Mouse (Mus musculus) frontal cortex, postnatal 14 days (tissue): ENCODE results near the gene Lnpep.
"Not testable (repeated sequence)": the region's sequence is repeated elsewhere in the genome, so short reads cannot be mapped to it uniquely, and the experiment has no call there.

ENCODE experiments used
- DNase-seq, 2 experiments: peaks; one replicate each; pipeline ENCODE4 v3.0.0; 2022; ENCODE audit warnings: low spot score in 2 of 2

The Lnpep gene

GRCm38 (mm10) chr17:17496234-17496633, 128.6 kb downstream of the Lnpep start:
- not testable (repeated sequence) for DNase-seq

DNA sequence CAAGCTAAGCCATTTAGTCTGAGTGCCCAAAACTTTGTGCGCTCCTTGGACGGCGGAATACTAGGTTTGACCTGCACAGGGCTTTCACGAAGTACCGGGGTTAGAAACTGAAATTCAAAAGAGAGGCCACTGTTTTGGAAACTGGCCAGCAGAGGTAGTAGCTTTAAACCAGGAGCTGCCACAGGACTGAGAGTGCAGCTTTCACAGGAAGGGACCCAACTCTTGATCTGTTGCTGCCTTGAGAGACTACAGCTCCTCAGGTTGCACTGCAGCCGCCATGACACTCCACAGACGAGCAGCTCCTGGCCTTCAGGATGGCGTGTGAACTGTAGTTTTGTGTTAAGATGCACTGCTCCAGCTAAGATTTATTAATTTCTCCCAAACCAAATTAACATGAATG, 132.7 kb downstream of the Lnpep start:
- DNase-seq, result no peak

DNA sequence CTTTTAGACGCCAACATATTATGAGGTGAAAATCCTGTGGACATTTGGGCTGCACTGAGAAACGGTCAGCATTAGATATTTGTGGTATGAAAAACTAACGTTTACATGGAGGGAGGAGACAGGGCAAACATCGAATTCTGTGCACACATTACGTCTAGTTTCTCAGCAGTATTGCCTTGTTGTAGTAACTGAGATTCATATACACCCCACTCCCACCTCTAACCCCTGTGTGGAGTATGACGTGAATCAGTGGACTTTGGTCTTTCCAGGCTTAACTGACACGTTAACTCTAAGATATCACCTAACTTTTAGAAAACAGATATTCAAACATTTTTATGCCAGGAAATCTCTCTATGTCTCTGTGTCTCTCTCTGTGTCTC, 133.2 kb downstream of the Lnpep start:
- no peak for DNase-seq

DNA sequence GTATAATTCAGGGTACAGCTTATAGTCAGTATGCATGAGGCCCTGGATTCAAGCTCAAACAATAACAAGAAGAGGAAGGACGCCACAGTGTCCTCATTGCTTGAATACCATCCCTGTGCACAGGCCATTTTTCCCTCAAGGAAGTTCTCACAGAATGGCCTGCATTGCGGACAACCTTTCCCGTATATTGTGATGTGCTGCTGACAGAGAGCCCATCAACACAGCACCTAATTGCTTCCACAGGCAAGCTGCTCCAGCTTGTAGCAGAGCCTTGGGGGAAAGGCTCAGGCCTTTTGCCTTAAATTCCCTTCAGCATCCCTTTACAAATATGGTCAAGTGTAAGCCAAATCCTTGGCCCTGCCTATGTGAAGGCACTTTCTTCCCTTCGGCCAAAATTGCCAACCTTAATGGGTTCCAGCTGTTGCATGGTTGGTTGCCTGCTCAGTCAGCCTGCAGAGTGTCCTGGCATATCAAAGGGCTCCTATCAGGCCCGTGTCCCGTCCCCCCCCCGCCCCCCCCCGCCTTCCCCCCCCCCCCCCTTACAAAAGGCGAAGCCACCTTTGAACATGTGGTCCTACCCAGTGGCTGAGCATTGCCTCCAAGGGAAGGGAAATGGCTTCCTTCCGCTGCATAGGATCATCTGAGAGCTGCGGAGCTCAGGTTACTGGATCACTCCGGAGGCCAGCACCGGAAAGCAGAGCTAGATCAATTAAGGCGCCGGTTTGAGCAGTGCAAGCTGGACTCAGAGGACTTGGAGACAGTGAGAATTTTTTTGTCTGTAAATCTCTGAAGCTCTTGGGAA, 133.8 kb downstream of the Lnpep start:
- DNase-seq, result no peak

- DNase-seq, result no peak
Observed at GRCm38 (mm10) chr17:17485789-17486188, 139.1 kb downstream of the Lnpep start.
